Mouse (Mus musculus) adrenal gland, postnatal 4 days (tissue): ENCODE results near the gene Serpinb9b. TPM values are rescaled to one million over a fixed set of nuclear protein-coding genes. Genes with fewer than 3 reads are reported as not detected.

Source experiments
- DNase-seq, 2 experiments: peaks; one replicate each; pipeline ENCODE4 v3.0.0; 2021 to 2022; ENCODE audit warnings: low spot score in 2 of 2, mixed read lengths in 2 of 2
- total RNA-seq, 2 experiments: library from RNA; stranded (reverse); gene quantifications; 2 replicates each; pipeline ENCODE4 v1.2.3; 2021

Gene Serpinb9b
- total RNA-seq, 2 experiments from 2014 or later, result 0.08 TPM; not detected in 1

DNA sequence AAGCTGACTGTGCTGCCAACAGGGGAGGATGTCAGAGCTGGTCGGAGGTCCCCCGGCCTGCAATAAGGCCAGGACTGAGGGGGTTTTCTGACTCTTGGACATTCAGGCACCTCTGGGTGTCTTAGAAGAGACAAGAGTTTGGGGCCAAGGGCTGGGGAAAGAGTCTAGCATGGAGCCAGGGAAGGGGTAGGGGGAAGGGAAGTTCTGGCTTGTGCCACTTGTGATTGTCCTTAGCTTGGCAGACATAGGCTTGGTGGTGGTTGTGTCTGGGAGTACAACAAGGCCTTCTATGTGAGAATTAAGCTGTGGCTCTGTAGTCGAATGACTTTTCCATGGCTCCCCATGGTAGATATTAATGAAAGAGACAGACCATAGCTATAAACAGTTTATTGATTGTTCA is 16.3 kb downstream of the Serpinb9b start:
- DNase-seq, result no peak

DNA sequence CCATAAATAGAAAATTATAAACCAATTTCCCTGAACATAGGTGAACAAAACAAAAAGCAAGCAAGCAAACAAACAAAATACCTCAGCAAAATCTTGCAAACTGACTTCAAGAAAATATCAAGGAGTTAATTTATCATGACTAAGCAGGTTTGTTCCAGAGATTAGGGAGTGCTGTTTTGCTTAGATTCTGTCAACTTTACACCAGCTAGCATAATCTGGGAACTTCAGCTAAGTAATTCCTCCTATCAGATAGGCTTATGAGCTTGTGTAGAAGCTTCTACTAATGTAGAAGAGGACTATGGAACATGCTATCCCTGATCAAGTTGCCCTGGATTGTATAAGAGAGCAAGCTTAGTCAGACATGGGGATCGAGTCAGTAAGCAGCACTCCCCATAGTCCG is 20.0 kb downstream of the Serpinb9b start:
- no peak for DNase-seq

DNA sequence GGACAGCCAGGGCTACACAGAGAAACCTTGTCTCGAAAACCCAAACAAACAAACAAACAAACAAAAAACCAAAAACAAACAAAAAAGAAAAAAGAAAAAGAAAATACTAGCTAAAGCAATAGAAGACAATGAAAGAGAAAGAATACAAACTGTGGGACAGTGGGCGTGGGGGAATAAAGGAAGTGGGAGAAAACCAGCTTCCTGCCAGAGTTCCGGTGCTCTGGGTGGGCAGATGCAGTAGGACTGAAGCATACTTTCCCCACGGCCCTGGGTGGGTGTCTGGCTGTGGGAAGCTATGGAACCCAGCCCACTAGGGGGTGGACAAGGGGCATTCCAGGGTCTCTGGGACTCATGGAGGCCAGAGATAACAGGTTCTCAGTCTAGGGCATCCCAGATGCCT is 21.0 kb downstream of the Serpinb9b start:
- DNase-seq, result no peak

- no peak for DNase-seq
Observed at GRCm38 (mm10) chr13:33051697-33052096, 24.5 kb downstream of the Serpinb9b start.

GRCm38 (mm10) chr13:33063048-33063447 is 35.8 kb downstream of the Serpinb9b start:
- no peak for DNase-seq

GRCm38 (mm10) chr13:33067387-33067977 is 40.3 kb downstream of the Serpinb9b start:
- no peak for DNase-seq

GRCm38 (mm10) chr13:33068164-33068563 is 40.9 kb downstream of the Serpinb9b start:
- no peak for DNase-seq

GRCm38 (mm10) chr13:33071776-33072175 is 44.6 kb downstream of the Serpinb9b start:
- DNase-seq, result no peak

DNA sequence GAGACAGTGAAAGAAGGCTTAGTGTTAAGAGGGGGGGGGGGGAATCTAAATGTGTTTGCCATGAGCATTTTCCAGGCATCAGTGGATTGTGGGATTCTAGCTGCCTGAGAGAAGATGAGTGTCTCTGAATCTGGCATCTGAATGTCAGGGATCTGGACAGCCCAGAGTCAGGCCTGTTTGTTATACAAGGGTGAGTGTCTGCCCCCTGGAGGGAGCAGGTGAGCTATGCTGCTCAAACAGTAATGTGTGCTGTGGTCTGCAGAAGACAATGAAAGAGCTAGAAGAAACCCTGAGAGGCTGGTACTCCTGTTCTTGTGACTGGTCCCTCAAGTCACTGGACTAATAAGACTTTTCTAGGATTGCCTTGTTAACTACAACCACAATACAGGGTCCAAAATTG is 46.8 kb downstream of the Serpinb9b start:
- no peak for DNase-seq

DNA sequence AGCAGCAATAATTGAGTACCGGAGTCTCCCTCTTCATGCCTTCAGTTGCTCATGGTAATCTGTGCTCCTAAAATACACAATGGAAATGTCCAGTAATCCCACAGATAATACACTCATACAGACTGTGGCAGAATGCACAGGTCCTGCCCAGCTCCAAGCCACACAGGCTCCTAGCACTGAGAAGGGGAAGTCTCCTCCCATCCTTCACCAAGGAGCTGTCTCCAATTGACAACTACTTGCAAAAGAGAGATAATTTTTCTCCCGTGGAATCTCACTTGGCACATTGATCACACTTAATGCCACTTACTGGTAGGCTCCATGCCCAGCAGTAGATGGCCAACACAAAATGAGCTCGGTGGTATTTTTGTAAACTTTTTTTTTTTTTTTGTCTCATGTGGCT is 49.0 kb downstream of the Serpinb9b start:
- no peak for DNase-seq

DNA sequence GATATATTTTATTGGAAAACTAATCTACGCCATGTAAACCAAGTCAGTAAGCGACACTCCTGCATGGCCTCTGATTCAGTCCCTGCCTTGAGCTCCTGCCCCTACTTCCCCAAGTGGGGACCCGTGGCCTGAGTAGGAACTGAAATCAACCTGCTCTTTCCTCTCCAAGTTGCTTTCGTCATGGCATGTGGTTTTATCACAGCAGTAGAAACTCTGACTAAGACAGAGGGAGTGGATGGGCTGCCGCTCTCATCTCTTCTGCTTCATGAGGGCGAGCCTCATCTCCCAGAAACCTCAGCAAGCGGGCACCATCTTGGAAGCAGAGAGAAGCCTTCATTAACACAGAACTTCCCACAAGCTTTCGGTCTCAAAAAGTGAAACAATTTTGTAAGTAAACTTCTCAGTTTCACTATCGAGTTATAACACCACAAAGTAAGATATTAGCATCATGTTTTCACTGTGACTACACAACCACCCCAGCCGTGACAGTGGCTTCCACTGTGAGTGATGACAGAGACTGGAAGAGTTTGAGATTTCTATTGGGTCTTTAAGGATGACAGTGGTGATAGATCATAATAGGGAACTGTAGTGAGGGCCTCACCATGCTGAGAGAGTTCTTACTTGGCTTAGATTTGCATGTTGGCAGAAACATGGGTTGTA is 49.9 kb downstream of the Serpinb9b start:
- no peak for DNase-seq

- no peak for DNase-seq
Observed at GRCm38 (mm10) chr13:33078056-33078705, 51.0 kb downstream of the Serpinb9b start, which contains the start of gene Serpinb1b. Gene Serpinb1b, plus strand, starts transcription at chr13:33078575.

- no peak for DNase-seq
Observed at GRCm38 (mm10) chr13:33079391-33079790, 52.2 kb downstream of the Serpinb9b start.

- DNase-seq, result no peak
Observed at GRCm38 (mm10) chr13:33080356-33080755, 53.1 kb downstream of the Serpinb9b start.

DNA sequence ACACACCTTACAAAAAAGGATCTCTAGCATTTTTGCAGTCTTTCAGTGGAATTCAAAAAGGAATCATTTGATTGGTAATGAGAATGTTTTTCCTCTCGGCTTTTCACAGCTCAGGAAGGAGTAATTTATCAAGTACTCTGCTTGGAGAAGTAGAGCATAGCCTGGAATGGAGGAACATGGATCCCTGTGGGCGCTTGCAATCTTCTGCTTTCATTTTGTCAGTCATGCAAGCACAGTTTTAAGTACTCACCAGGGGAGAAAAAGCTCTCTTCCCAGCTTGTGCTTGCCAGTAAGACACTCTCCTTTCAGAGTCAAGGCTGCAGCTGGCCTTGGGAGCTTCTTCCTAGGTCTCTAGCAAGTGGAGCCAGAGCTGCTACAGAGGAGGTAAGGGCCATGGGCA is 56.6 kb downstream of the Serpinb9b start:
- DNase-seq, result no peak

- DNase-seq, result no peak
Observed at GRCm38 (mm10) chr13:33084975-33085694, 57.9 kb downstream of the Serpinb9b start.

GRCm38 (mm10) chr13:33085695-33086432 is 58.6 kb downstream of the Serpinb9b start:
- DNase-seq, result no peak

DNA sequence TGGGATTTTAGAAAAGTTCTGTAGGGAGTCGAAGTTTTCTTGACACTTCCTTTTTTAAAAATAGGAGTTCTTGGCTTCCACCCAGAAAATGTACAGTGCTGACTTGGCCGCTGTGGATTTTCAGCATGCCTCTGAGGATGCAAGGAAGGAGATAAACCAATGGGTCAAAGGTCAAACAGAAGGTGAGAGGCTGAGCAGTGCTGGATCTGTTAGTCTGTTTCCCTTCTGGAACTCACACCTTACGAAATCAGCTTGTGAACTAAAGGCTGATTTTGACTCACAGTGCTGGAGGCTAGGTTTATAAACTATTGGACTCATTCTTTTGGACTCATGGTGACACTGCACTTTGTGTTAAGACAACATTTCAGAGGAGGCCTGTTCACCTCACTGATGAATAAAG is 62.4 kb downstream of the Serpinb9b start:
- no peak for DNase-seq

DNA sequence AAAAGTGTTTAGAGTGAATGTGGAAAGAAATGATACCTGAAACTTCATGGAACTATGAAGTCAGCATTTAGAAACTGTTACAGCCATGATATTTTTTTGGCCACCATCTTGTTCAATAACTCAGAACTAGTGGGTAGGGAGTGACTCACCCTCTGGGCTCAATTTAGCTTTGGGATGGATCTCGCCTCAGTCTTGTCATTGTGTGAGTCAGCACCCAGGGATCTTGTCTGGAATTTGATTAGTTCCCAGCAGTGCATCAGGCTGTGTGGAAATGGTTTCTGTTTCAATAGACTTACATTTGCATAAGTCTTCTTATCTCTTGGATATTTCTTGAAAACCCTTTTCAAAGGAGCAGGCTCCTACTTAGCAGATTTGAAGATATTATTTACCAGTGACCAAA is 63.3 kb downstream of the Serpinb9b start:
- no peak for DNase-seq

DNA sequence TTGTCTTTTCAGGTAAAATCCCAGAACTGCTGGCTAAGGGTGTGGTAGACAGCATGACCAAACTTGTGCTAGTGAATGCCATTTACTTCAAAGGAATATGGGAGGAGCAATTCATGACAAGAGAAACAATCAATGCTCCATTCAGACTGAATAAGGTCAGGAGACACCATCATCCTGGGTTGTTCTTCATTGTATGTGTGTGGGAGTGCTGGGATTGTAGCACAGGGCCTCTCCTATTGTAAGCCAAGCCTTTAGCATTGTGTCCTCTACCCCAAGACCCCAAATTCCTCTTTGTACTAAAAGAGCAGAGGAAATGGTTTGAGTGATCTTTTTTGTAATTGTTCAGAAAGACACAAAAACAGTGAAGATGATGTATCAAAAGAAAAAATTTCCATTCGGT is 64.1 kb downstream of the Serpinb9b start:
- no peak for DNase-seq
